Mouse (Mus musculus): ENCODE measurements around the gene Gys1.
"Not testable (repeated sequence)": the region's sequence is repeated elsewhere in the genome, so short reads cannot be mapped to it uniquely, and the experiment has no call there.

Gys1 gene

GRCm38 (mm10) chr7:45480310-45480709, 45.7 kb downstream of the Gys1 start:
- in situ Hi-C loops (cut with MboI, MseI): not testable (repeated sequence)

- in situ Hi-C loops (cut with MboI, MseI): no loop called here
Observed at GRCm38 (mm10) chr7:45481374-45481927, 46.8 kb downstream of the Gys1 start, which contains the start of gene Tulp2. TSS of gene Tulp2 (plus strand) at chr7:45481877.

- in situ Hi-C loops (cut with MboI, MseI): no loop called here
Observed at GRCm38 (mm10) chr7:45482166-45482565, 47.5 kb downstream of the Gys1 start.

DNA sequence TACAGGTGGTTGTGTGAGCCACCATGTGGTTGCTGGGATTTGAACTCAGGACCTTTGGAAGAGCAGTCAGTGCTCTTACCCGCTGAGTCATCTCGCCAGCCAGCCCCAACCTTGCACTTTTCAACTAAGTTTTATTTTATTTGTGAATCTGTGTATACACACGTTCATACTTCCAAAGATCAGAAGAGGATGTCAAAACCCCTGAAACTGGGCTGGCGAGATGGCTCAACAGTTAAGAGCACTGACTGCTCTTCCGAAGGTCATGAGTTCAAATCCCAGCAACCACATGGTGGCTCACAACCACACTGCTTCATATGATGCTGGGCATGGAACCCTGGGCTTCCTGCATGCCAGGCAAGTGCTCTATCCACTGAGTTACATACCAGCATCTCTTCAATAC, 50.3 kb downstream of the Gys1 start:
- in situ Hi-C loops (cut with MboI, MseI): not testable (repeated sequence)

DNA sequence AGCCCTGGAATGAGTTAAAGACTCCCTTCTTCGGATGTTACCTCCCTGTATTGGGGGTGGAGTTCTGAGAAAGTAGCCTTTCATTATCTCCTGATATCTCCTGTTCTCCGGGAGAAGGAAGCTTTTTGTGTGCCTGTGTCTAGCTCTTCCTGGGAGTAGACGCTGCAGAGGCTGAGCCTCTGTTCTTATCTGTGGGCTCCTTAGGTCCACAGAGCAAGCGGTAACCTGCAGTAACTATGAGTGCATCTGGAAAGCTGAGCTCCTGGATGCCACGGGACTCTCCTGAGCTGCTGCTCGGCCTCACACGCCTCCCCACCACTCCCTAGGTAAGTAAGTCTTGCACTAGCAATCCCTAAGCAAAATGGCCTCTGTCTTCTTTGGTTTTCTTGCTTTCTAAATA, 51.5 kb downstream of the Gys1 start:
- in situ Hi-C loops (cut with MboI, MseI): no loop called here

DNA sequence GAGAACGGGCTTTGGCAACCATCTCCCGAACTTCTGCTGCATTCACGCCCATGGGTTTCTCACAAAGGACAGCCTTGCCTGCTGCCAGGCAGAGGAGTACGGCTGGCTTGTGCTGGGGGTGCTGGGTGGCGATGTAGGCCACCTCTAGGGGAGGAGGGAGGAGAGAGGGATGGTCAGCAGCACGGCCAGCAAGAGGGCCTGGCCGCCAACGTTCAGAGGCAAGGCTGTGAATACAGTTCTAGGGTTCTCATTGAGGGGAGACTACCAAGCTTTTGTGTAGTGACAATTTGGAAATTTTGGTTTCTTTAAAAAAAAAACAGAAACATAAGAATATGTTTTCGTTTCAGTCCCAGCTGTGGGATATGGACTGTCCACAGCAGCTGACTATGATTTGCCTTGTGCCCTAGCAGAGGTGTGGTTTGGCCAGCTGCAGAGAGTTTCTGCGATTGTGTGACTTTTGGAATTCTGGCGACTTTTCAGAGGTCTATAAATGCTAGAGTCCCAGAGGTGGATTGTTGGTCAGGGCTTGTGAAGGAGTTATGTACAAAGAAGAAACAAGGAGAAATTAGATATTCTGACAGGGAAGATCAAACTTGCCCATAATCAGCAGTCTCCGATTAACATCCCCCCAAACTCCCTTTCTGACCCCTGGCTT, 52.2 kb downstream of the Gys1 start, which contains the start of gene Gm45808:
Gm45808 (minus strand) TSS at position 51 of the 655 bp plus-strand sequence.
- in situ Hi-C loops (cut with MboI, MseI): no loop called here

- in situ Hi-C loops (cut with MboI, MseI): no loop called here
Observed at GRCm38 (mm10) chr7:45487861-45488292, 53.2 kb downstream of the Gys1 start.

DNA sequence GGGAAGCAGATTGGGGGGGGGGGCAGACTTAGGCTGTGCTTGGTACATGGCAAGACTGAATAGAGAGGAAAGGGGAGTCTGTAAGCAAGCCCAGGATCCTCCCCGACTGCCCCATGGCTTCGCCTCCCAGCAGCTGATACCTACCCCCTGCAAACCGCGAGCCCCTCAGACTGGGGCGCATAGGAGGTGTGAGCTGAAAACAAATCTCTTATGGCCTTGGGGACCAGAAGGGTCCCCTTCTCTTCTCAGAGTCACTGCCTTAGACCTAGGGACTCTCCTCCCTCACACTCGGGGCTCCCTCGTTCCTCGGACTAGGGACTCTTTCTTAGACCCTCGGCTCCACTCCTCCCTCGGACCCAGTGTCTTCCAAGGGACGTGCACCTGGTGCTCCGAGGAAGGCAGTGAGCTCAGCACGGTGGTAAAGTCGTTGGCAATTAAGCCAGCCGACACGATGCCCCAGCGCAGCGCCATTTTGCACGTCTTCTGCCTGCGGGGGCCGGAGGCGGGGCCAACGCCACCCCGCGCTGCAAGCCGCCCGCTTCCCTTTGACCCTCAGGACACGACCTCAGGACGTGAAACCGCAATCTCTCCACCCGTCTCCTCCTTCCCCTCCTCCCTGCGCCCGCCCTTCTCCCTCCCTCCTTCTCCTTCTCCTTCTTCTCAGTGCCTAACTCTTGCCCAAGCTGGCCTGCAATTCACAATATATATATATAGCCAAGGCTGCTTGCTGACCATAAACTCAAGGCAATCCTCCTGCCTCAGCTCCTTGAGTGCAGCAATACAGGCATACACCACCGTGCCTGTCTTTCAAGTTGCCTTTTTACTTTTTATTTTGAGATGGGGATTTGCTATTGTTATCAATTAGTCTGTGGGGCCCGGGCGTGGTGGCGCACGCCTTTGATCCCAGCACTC, 53.9 kb downstream of the Gys1 start, which contains the start of gene Dhdh:
Dhdh (minus strand) TSS at position 513 of the 912 bp plus-strand sequence.
- in situ Hi-C loops (cut with MboI, MseI): no loop called here

DNA sequence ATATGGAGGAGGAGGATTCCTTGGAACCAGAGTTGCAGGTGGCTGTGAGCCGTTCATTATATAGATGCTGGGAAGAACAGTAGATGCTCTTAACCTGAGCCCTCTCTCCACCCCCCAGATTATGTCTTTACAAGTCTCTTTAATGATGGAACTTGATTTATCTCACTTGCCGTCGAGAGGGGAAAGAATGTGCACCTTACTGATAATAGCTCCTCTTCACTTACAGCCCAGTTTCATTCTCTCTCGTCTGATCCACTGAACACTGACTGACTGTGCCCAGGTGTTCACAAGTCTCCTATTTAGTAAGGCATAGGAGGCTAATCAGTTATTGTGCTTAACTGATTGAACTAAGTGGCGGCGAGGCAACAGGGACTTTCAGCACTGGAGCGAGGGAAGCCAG, 54.9 kb downstream of the Gys1 start:
- in situ Hi-C loops (cut with MboI, MseI): no loop called here

- in situ Hi-C loops (cut with MboI, MseI): no loop called here
Observed at GRCm38 (mm10) chr7:45490822-45491221, 56.2 kb downstream of the Gys1 start.

DNA sequence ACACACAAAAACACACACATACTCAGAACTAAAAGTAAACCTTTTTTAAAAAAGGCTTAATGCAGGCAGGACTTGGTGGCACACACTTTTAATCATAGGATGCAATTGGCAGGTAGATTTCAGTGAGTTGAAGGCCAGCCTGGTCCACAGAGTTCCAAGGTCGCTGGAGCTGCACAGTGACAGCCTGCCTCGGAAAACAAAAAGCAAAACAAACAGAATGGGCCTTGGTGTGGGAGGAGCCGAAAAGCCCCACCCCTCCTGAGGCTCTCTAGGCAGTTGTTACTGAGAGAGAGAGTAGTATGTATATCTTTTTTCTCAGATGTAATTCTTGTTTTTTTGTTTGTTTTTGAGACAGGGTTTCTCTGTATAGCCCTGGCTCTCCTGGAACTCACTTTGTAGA, 56.6 kb downstream of the Gys1 start:
- in situ Hi-C loops (cut with MboI, MseI): no loop called here

GRCm38 (mm10) chr7:45492225-45492844, 57.7 kb downstream of the Gys1 start:
- in situ Hi-C loops (cut with MboI, MseI): no loop called here

- in situ Hi-C loops (cut with MboI, MseI): no loop called here
Observed at GRCm38 (mm10) chr7:45492951-45493350, 58.3 kb downstream of the Gys1 start.

- in situ Hi-C loops (cut with MboI, MseI): no loop called here
Observed at GRCm38 (mm10) chr7:45494548-45494947, 59.9 kb downstream of the Gys1 start.

GRCm38 (mm10) chr7:45498427-45498826, 63.8 kb downstream of the Gys1 start:
- in situ Hi-C loops (cut with MboI, MseI): no loop called here
